18 mouse cellular contexts compared by ENCODE assay signal in genomic region chr12:117365876-117366275, GRCm38 (mm10).
"Had no signal": no experiment of that assay in that cellular context is flagged by ENCODE, and none has a peak within 500 bp of the region (broad histone marks: within the 10 kb centered on the region; RNA-seq: fewer than 3 reads in every experiment).

No protein-coding gene starts in this region.

- H3K9ac ChIP-seq: lung, embryonic 14.5 days; neural tube, embryonic 13.5 days; neural tube, embryonic 15.5 days had no signal

- H3K27me3 ChIP-seq: neural tube, embryonic 13.5 days; neural tube, embryonic 15.5 days had no signal

- DNase-seq: lung, adult 18-20 months; lung, embryonic 14.5 days; lung, postnatal 10 days; lung, postnatal 4 days; midbrain, embryonic 14.5 days; retina, postnatal 1 day; right cerebral cortex, adult 18-20 months; right cerebral cortex, postnatal 25 days; right cerebral cortex, postnatal 4 days; spleen, adult 18-20 months; thymus, adult 18-20 months; thymus, postnatal 14 days; thymus, postnatal 36 days had no signal

- H3K4me3 ChIP-seq: midbrain, embryonic 10.5 days; myocyte; neural tube, embryonic 13.5 days; neural tube, embryonic 15.5 days had no signal

- H3K27ac ChIP-seq: midbrain, embryonic 10.5 days; neural tube, embryonic 13.5 days; neural tube, embryonic 15.5 days had no signal

- H3K4me2 ChIP-seq: lung, embryonic 14.5 days; neural tube, embryonic 13.5 days; neural tube, embryonic 15.5 days had no signal

- H3K4me1 ChIP-seq: neural tube, embryonic 13.5 days; neural tube, embryonic 15.5 days had no signal

- ATAC-seq: midbrain, embryonic 16.5 days had no signal

- H3K9me3 ChIP-seq: midbrain, embryonic 10.5 days; neural tube, embryonic 13.5 days; neural tube, embryonic 15.5 days had no signal

- H3K36me3 ChIP-seq: midbrain, embryonic 10.5 days; neural tube, embryonic 13.5 days; neural tube, embryonic 15.5 days had no signal
